Mouse (Mus musculus): ENCODE data around the gene Rai1. TPM values are rescaled to one million over a fixed set of nuclear protein-coding genes. Genes with fewer than 3 reads are reported as not detected.

The Rai1 gene
- polyA plus RNA-seq, 1 experiment = 123 TPM

DNA sequence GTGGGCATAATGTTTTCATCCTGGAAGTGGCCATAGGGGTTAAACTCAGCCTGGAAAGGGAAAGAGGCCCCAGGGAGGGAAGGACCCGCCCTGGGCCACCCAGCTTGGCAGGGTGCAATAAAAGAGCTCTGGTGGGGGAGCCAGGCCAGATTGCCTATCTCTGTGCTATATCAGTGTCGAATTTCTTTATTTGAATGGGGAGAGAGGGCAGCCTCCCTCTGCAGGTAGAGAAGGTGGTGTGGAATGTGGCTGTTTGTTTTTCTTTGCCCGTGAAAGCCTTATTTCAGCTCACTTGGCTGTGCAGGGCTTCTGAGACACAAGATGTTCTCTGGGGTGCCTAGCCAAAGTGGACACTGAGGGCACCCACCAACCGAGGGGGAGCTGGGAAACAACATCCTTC, 8.8 kb downstream of the Rai1 start:
- WGBS = 31% methylated on average over 4 of the region's 4 CpGs
- no peak overlapping the region for H3K4me3 ChIP-seq (ENCODE audit: insufficient read depth, low read depth, low read length)
- no peak for TF ChIP-seq POLR2A (IDR thresholded peaks at IDR 0.05; ENCODE audit: insufficient read depth, low read depth, low read length)
- TF ChIP-seq CTCF (IDR thresholded peaks at IDR 0.05; ENCODE audit: insufficient read depth, low read depth, low read length) = no peak
- H3K27ac ChIP-seq (ENCODE audit: insufficient read depth, low read depth, low read length) = peak overlapping the region; percentile 87
- H3K4me1 ChIP-seq (ENCODE audit: control insufficient read depth, insufficient read depth, low read length) = peaks cover 37% of the 10 kb centered on the region

DNA sequence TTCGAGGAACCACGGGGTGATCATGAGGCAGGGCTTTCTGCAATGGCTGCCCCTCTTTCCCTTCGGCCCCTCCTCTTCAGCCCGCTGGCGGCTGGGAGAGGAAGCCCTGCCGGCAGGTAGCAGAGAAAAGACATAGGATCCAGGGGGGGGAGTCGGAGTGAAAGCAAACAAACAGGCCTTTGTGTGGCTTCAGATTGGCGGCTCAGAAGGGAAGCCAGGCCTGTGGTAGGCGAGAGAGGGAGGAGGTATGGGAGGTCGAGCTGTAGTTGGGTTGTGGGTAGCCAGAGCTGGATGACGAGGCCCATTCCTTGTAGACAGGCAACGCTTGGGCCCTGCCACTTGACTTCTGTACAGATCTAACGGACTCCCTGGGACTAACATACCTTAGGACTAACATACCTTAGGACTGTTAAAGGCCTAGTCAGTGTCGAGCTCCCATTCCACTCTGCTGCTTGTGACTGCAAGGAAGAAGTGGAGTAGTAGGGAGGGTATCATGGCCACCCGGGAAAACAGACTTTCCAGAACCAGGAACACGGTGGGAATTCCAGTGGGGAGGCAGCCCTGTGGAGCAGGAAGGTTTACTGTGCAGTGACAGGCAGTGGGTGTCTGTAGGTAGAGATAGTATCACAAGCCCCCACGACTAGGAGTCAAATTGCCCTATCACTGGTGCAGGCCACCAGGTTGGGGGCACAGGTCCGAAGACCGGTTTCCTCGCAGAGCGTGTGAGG, 9.6 kb downstream of the Rai1 start:
- 7% methylated on average over 21 of the region's 21 CpGs for WGBS
- Histone ChIP-seq H3K4me3 (ENCODE audit: insufficient read depth, low read depth, low read length) (peak overlapping the region; percentile 53), H3K27ac (ENCODE audit: insufficient read depth, low read depth, low read length) (peak overlapping the region; percentile 87), H3K4me1 (ENCODE audit: control insufficient read depth, insufficient read depth, low read length) (peaks cover 30% of the 10 kb centered on the region)
- TF ChIP-seq CTCF (IDR thresholded peaks at IDR 0.05; ENCODE audit: insufficient read depth, low read depth, low read length) (no peak), POLR2A (IDR thresholded peaks at IDR 0.05; ENCODE audit: insufficient read depth, low read depth, low read length) (no peak)

GRCm38 (mm10) chr11:60115024-60115538, 10.3 kb downstream of the Rai1 start:
- TF ChIP-seq POLR2A (IDR thresholded peaks at IDR 0.05; ENCODE audit: insufficient read depth, low read depth, low read length) (peak; percentile 29; the same call in 1 of the 2 replicates), CTCF (IDR thresholded peaks at IDR 0.05; ENCODE audit: insufficient read depth, low read depth, low read length) (no peak)
- peaks cover 27% of the 10 kb centered on the region for H3K4me1 ChIP-seq (ENCODE audit: control insufficient read depth, insufficient read depth, low read length)
- H3K4me3 ChIP-seq (ENCODE audit: insufficient read depth, low read depth, low read length) = peak overlapping the region; percentile 53
- peak overlapping the region; percentile 87 for H3K27ac ChIP-seq (ENCODE audit: insufficient read depth, low read depth, low read length)
- WGBS = under 1% methylated on average over 43 of the region's 43 CpGs

GRCm38 (mm10) chr11:60115638-60116276, 10.9 kb downstream of the Rai1 start:
- 21% methylated on average over 6 of the region's 6 CpGs for WGBS
- peaks cover 25% of the 10 kb centered on the region for H3K4me1 ChIP-seq (ENCODE audit: control insufficient read depth, insufficient read depth, low read length)
- peak overlapping the region; percentile 53 for H3K4me3 ChIP-seq (ENCODE audit: insufficient read depth, low read depth, low read length)
- TF ChIP-seq CTCF (IDR thresholded peaks at IDR 0.05; ENCODE audit: insufficient read depth, low read depth, low read length) (no peak), POLR2A (IDR thresholded peaks at IDR 0.05; ENCODE audit: insufficient read depth, low read depth, low read length) (no peak)
- peak overlapping the region; percentile 47; the same call in 1 of the 2 replicates for H3K27ac ChIP-seq (ENCODE audit: insufficient read depth, low read depth, low read length)

- H3K4me3 ChIP-seq (ENCODE audit: insufficient read depth, low read depth, low read length) = no peak overlapping the region
- no peak overlapping the region for H3K27ac ChIP-seq (ENCODE audit: insufficient read depth, low read depth, low read length)
- TF ChIP-seq CTCF (IDR thresholded peaks at IDR 0.05; ENCODE audit: insufficient read depth, low read depth, low read length) (no peak), POLR2A (IDR thresholded peaks at IDR 0.05; ENCODE audit: insufficient read depth, low read depth, low read length) (no peak)
- no peaks in the 10 kb centered on the region; the same call in 1 of the 2 replicates for H3K4me1 ChIP-seq (ENCODE audit: control insufficient read depth, insufficient read depth, low read length)
- WGBS = 83% methylated on average over 2 of the region's 2 CpGs
Observed at GRCm38 (mm10) chr11:60120586-60121262, 15.9 kb downstream of the Rai1 start.

GRCm38 (mm10) chr11:60122611-60123010, 17.8 kb downstream of the Rai1 start:
- TF ChIP-seq POLR2A (IDR thresholded peaks at IDR 0.05; ENCODE audit: insufficient read depth, low read depth, low read length) (no peak), CTCF (IDR thresholded peaks at IDR 0.05; ENCODE audit: insufficient read depth, low read depth, low read length) (no peak)
- Histone ChIP-seq H3K4me3 (ENCODE audit: insufficient read depth, low read depth, low read length) (no peak overlapping the region), H3K4me1 (ENCODE audit: control insufficient read depth, insufficient read depth, low read length) (peaks cover 10% of the 10 kb centered on the region), H3K27ac (ENCODE audit: insufficient read depth, low read depth, low read length) (no peak overlapping the region)

DNA sequence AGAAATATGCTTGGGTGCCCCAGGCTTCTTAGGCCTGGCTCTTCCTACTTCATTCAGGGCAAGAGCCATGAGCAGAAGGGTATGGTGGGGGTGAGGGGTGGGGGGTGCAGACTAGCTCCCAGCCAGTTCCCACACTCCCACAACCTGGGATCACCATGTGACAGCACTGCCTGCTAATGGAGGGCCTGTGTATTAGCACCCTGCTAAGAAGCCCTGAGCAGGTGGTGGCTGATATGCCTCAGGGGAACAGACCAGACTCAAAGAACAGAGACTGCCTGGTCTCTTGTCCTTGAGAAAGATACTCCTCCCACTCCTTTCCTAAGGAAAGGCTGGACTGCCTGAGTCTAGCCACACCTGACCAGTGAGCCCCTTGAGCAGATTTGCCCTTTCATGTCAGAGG, 22.2 kb downstream of the Rai1 start:
- TF ChIP-seq CTCF (IDR thresholded peaks at IDR 0.05; ENCODE audit: insufficient read depth, low read depth, low read length) (no peak), POLR2A (IDR thresholded peaks at IDR 0.05; ENCODE audit: insufficient read depth, low read depth, low read length) (no peak)
- Histone ChIP-seq H3K27ac (ENCODE audit: insufficient read depth, low read depth, low read length) (peak overlapping the region; percentile 25; the same call in 1 of the 2 replicates), H3K4me1 (ENCODE audit: control insufficient read depth, insufficient read depth, low read length) (peaks cover 22% of the 10 kb centered on the region), H3K4me3 (ENCODE audit: insufficient read depth, low read depth, low read length) (no peak overlapping the region)

DNA sequence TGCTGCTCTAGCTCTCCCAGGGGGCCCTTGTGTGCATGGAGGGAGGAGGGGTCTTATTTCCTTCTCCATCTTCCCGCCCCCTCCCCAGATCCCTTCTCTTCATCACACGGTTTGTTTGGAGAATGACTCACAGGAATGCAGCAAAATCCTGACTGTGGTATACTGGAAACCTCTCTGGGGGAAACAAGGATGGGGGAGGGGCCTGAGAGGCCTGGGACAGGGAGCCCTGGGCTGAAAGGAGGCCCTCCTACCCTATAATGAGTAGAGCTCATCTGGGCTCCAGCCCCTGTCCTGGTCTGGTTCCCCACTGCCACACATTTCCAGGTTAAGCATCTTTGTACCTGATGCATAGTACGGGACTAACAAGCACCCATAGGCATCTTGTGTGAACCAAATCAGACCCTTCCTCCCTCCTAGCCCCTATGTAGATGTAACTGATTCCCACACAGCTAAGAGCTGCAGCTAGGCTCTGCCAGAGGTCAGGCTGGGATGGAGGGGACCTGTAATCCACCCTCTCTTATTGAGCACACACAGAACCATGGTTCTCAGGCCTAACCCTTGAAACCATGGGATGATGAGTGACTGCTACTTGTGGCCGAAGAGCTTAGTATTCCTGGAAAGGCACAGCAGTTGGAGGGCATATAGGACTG, 23.2 kb downstream of the Rai1 start:
- 51% methylated on average over 4 of the region's 4 CpGs for WGBS
- TF ChIP-seq POLR2A (IDR thresholded peaks at IDR 0.05; ENCODE audit: insufficient read depth, low read depth, low read length) = no peak
- no peak for TF ChIP-seq CTCF (IDR thresholded peaks at IDR 0.05; ENCODE audit: insufficient read depth, low read depth, low read length)
- no peak overlapping the region for H3K4me3 ChIP-seq (ENCODE audit: insufficient read depth, low read depth, low read length)
- H3K4me1 ChIP-seq (ENCODE audit: control insufficient read depth, insufficient read depth, low read length) = peaks cover 23% of the 10 kb centered on the region
- no peak overlapping the region for H3K27ac ChIP-seq (ENCODE audit: insufficient read depth, low read depth, low read length)
